Comparison of ENCODE assay signal across 18 mouse cellular contexts in genomic region chr3:84749222-84749621, GRCm38 (mm10).
A peak's percentile ranks its signal among the peaks of the same experiment; 100 is the strongest.
DNase-seq lines count a peak whose midpoint lies in the region; ATAC-seq and TF ChIP-seq lines count a peak whose summit lies in the region.
"Had no signal": no experiment of that assay in that cellular context is flagged by ENCODE, and none has a peak within 500 bp of the region (broad histone marks: within the 10 kb centered on the region; RNA-seq: fewer than 3 reads in every experiment).

No protein-coding gene starts in this region.

- H3K4me3 ChIP-seq in MEL (ENCODE audit: control insufficient read depth in 1 of 2, insufficient read depth in 1 of 2, low read depth in 2 of 2, low read length in 2 of 2), result no peak overlapping the region
- H3K4me3 ChIP-seq in myocyte, result no peak overlapping the region
- H3K4me3 ChIP-seq in limb, embryonic 10.5 days, result no peak overlapping the region
- H3K4me3 ChIP-seq in hindbrain, embryonic 12.5 days, result no peak overlapping the region
- H3K4me3 ChIP-seq in forebrain, embryonic 14.5 days (ENCODE audit: low read depth, low read length), result no peak overlapping the region
- H3K4me3 ChIP-seq: embryonic facial prominence, embryonic 12.5 days; hindbrain, embryonic 13.5 days; liver, embryonic 12.5 days; lung, embryonic 15.5 days; megakaryocyte, embryonic 14.5 days had no signal

- ATAC-seq in hematopoietic stem cell, adult 5-6 weeks (replicated peaks in 1 of 2; ENCODE audit: insufficient read depth in 1 of 2, low FRiP score in 2 of 2, low TSS enrichment in 1 of 2, low read depth in 1 of 2, poor library complexity in 2 of 2, severe bottlenecking in 2 of 2), result peak; percentile 88 to 92
- ATAC-seq in hindbrain, embryonic 12.5 days (ENCODE audit: low FRiP score), result no peak
- no peak for ATAC-seq in forebrain, embryonic 14.5 days
- ATAC-seq: forebrain, postnatal 0 days; intestine, postnatal 0 days; liver, embryonic 12.5 days had no signal

- peak overlapping the region; percentile 21 for H3K4me2 ChIP-seq in myocyte (ENCODE audit: low read depth)
- no peak overlapping the region for H3K4me2 ChIP-seq in hindbrain, embryonic 12.5 days (replicated peaks)
- H3K4me2 ChIP-seq in forebrain, embryonic 14.5 days (ENCODE audit: low read length), result no peak overlapping the region
- H3K4me2 ChIP-seq: embryonic facial prominence, embryonic 12.5 days; hindbrain, embryonic 13.5 days; liver, embryonic 12.5 days; lung, embryonic 15.5 days had no signal

- H3K36me3 ChIP-seq in MEL (ENCODE audit: control insufficient read depth in 1 of 2, insufficient read depth in 2 of 2, low read length in 2 of 2) (peaks cover 0 to 18% of the 10 kb centered on the region in 2 experiments; a peak in 2 of 4 replicates), myocyte (ENCODE audit: control insufficient read depth, insufficient read depth) (no peaks in the 10 kb centered on the region)
- no peaks in the 10 kb centered on the region for H3K36me3 ChIP-seq in limb, embryonic 10.5 days
- no peaks in the 10 kb centered on the region for H3K36me3 ChIP-seq in hindbrain, embryonic 12.5 days
- no peaks in the 10 kb centered on the region for H3K36me3 ChIP-seq in forebrain, embryonic 14.5 days (ENCODE audit: control insufficient read depth, insufficient read depth, low read length)
- H3K36me3 ChIP-seq: embryonic facial prominence, embryonic 12.5 days; hindbrain, embryonic 13.5 days; liver, embryonic 12.5 days; lung, embryonic 15.5 days had no signal

- WGBS in limb, embryonic 10.5 days, result 69% methylated on average over 5 of the region's 5 CpGs
- 74% methylated on average over 5 of the region's 5 CpGs for WGBS in hindbrain, embryonic 12.5 days
- 69% methylated on average over 5 of the region's 5 CpGs for WGBS in forebrain, embryonic 14.5 days

- H3K79me2 ChIP-seq in MEL (ENCODE audit: control insufficient read depth, insufficient read depth, low read length, poor library complexity) (no peaks in the 10 kb centered on the region), myocyte (ENCODE audit: control insufficient read depth, insufficient read depth) (no peaks in the 10 kb centered on the region)

- H3K9me3 ChIP-seq in MEL (replicated peaks; ENCODE audit: insufficient read depth, low read length), result no peaks in the 10 kb centered on the region
- H3K9me3 ChIP-seq in limb, embryonic 10.5 days (replicated peaks), result no peaks in the 10 kb centered on the region
- no peaks in the 10 kb centered on the region for H3K9me3 ChIP-seq in hindbrain, embryonic 12.5 days (replicated peaks)
- H3K9me3 ChIP-seq in forebrain, embryonic 14.5 days (replicated peaks; ENCODE audit: control insufficient read depth, low read length), result no peaks in the 10 kb centered on the region
- H3K9me3 ChIP-seq: embryonic facial prominence, embryonic 12.5 days; hindbrain, embryonic 13.5 days; liver, embryonic 12.5 days; lung, embryonic 15.5 days had no signal

- H3K9ac ChIP-seq in MEL (ENCODE audit: control insufficient read depth, low read depth, low read length, poor library complexity, severe bottlenecking), result no peak overlapping the region
- no peak overlapping the region for H3K9ac ChIP-seq in hindbrain, embryonic 12.5 days
- no peak overlapping the region for H3K9ac ChIP-seq in forebrain, embryonic 14.5 days (ENCODE audit: low read length)
- H3K9ac ChIP-seq: embryonic facial prominence, embryonic 12.5 days; forebrain, postnatal 0 days; hindbrain, embryonic 13.5 days; liver, embryonic 12.5 days; lung, embryonic 15.5 days had no signal

- no peak for TF ChIP-seq CTCF in MEL (IDR thresholded peaks at IDR 0.05 in 2 of 3, conservative IDR thresholded peaks at IDR 0.05 in 1 of 3; ENCODE audit: control insufficient read depth in 1 of 3, insufficient read depth in 1 of 3, low read depth in 2 of 3, low read length in 3 of 3, poor library complexity in 1 of 3, severe bottlenecking in 1 of 3)

- H3ac ChIP-seq in myocyte (ENCODE audit: control insufficient read depth, insufficient read length), result no peak overlapping the region

- H3K27me3 ChIP-seq in MEL (ENCODE audit: control insufficient read depth in 1 of 2, insufficient read depth in 2 of 2, low read length in 2 of 2) (no peaks in the 10 kb centered on the region), myocyte (ENCODE audit: control insufficient read depth, insufficient read depth, insufficient read length) (no peaks in the 10 kb centered on the region)
- H3K27me3 ChIP-seq in limb, embryonic 10.5 days (ENCODE audit: low read depth, poor library complexity, severe bottlenecking), result no peaks in the 10 kb centered on the region
- H3K27me3 ChIP-seq in hindbrain, embryonic 12.5 days, result no peaks in the 10 kb centered on the region
- no peaks in the 10 kb centered on the region for H3K27me3 ChIP-seq in forebrain, embryonic 14.5 days (replicated peaks; ENCODE audit: control insufficient read depth, insufficient read depth, low read length)
- H3K27me3 ChIP-seq: embryonic facial prominence, embryonic 12.5 days; hindbrain, embryonic 13.5 days had no signal

- peak; percentile 86 to 90 for TF ChIP-seq EP300 in MEL (IDR thresholded peaks at IDR 0.05; ENCODE audit: low read depth in 1 of 2, low read length in 2 of 2)

- TF ChIP-seq RAD21 in MEL (IDR thresholded peaks at IDR 0.05; ENCODE audit: low read depth, low read length), result no peak; the same call in 1 of the 2 replicates

- no peak overlapping the region for H3K27ac ChIP-seq in MEL (ENCODE audit: control insufficient read depth, low read depth, low read length)
- no peak overlapping the region for H3K27ac ChIP-seq in limb, embryonic 10.5 days
- no peak overlapping the region for H3K27ac ChIP-seq in hindbrain, embryonic 12.5 days
- no peak overlapping the region for H3K27ac ChIP-seq in forebrain, embryonic 14.5 days (ENCODE audit: low read depth, low read length)
- H3K27ac ChIP-seq: embryonic facial prominence, embryonic 12.5 days; hindbrain, embryonic 13.5 days; liver, embryonic 12.5 days; lung, embryonic 15.5 days had no signal

- peaks cover 7 to 20% of the 10 kb centered on the region in 2 experiments; a peak in 3 of 4 replicates for H3K4me1 ChIP-seq in MEL (ENCODE audit: control insufficient read depth in 1 of 2, insufficient read depth in 2 of 2, low read length in 2 of 2)
- peaks cover 15% of the 10 kb centered on the region for H3K4me1 ChIP-seq in limb, embryonic 10.5 days
- peaks cover 3% of the 10 kb centered on the region; the same call in 1 of the 2 replicates for H3K4me1 ChIP-seq in hindbrain, embryonic 12.5 days
- peaks cover 5% of the 10 kb centered on the region; the same call in 1 of the 2 replicates for H3K4me1 ChIP-seq in forebrain, embryonic 14.5 days (ENCODE audit: control insufficient read depth, insufficient read depth, low read length)
- H3K4me1 ChIP-seq: embryonic facial prominence, embryonic 12.5 days had no signal

- peak; percentile 63 for DNase-seq in CD4-positive, CD25-positive, alpha-beta regulatory T cell, adult 2 months (ENCODE audit: low read depth, low spot score)
- peak; percentile 92 for DNase-seq in MEL (ENCODE audit: low read depth, low spot score)
- no peak for DNase-seq in limb, embryonic 10.5 days (ENCODE audit: low spot score)
- no peak for DNase-seq in forebrain, embryonic 14.5 days (ENCODE audit: low spot score)
- DNase-seq: adrenal gland, postnatal 10 days; cerebellum, adult 18-20 months; forebrain, postnatal 0 days; left cerebral cortex, postnatal 4 days; right cerebral cortex, postnatal 4 days had no signal

- TF ChIP-seq POLR2A in MEL (IDR thresholded peaks at IDR 0.05; ENCODE audit: control insufficient read depth in 1 of 2, insufficient read depth in 1 of 2, low read depth in 1 of 2, low read length in 2 of 2, poor library complexity in 1 of 2), result no peak
- no peak for TF ChIP-seq POLR2A in myocyte (IDR thresholded peaks at IDR 0.05; ENCODE audit: insufficient read length, low read depth)

TF ChIP-seq in MEL, 35 proteins besides CTCF, POLR2A, EP300 and RAD21 (continues in another document):
- no peak for TF ChIP-seq HCFC1 (IDR thresholded peaks at IDR 0.05; ENCODE audit: low read depth, low read length)
- no peak for TF ChIP-seq MAZ (IDR thresholded peaks at IDR 0.05; ENCODE audit: low read depth, low read length)
- no peak for TF ChIP-seq E2F4 (IDR thresholded peaks at IDR 0.05; ENCODE audit: borderline replicate concordance, low read depth, low read length)
- TF ChIP-seq KAT2A (conservative IDR thresholded peaks at IDR 0.05; ENCODE audit: low read depth, low read length), result no peak
- TF ChIP-seq MAFK (IDR thresholded peaks at IDR 0.05; ENCODE audit: borderline replicate concordance, low read depth, low read length), result peak; percentile 62; the same call in 1 of the 2 replicates
- TF ChIP-seq MYC (IDR thresholded peaks at IDR 0.05; ENCODE audit: low read depth, low read length), result peak; percentile 61; the same call in 1 of the 2 replicates
- TF ChIP-seq CHD2 (IDR thresholded peaks at IDR 0.05; ENCODE audit: low read length), result no peak
- peak; percentile 83 for TF ChIP-seq TAL1 (IDR thresholded peaks at IDR 0.05; ENCODE audit: low read length)
- peak; percentile 54 for TF ChIP-seq ELF1 (IDR thresholded peaks at IDR 0.05; ENCODE audit: low read depth, low read length)
- peak; percentile 78 for TF ChIP-seq TCF12 (IDR thresholded peaks at IDR 0.05; ENCODE audit: low read depth, low read length)
- TF ChIP-seq CHD1 (IDR thresholded peaks at IDR 0.05; ENCODE audit: low read depth, low read length), result no peak
- no peak for TF ChIP-seq POLR2AphosphoS5 (IDR thresholded peaks at IDR 0.05; ENCODE audit: borderline replicate concordance, low read depth, low read length)

TF ChIP-seq in myocyte, 11 proteins besides CTCF, POLR2A, EP300 and RAD21:
- TF ChIP-seq MYOG (IDR thresholded peaks at IDR 0.05; ENCODE audit: control insufficient read depth in 1 of 3, insufficient read depth in 1 of 3, insufficient read length in 2 of 3, low read depth in 2 of 3), result no peak
- no peak for TF ChIP-seq E2F4 (IDR thresholded peaks at IDR 0.05; ENCODE audit: insufficient read depth)
- TF ChIP-seq CEBPB (IDR thresholded peaks at IDR 0.05; ENCODE audit: insufficient read depth, poor library complexity, severe bottlenecking), result no peak

Comparison
In these comparisons a context has a peak if more than half of its experiments do, and no peak if none do; other contexts are left out.
1. DNase-seq: peak in CD4-positive, CD25-positive, alpha-beta regulatory T cell, adult 2 months (single experiment) and MEL (single experiment); none in limb, embryonic 10.5 days (single experiment) and forebrain, embryonic 14.5 days (single experiment).
2. ATAC-seq: peak in hematopoietic stem cell, adult 5-6 weeks (2 of 2); none in hindbrain, embryonic 12.5 days (single experiment) and forebrain, embryonic 14.5 days (single experiment).